Mouse (Mus musculus) megakaryocyte progenitor cell, adult 5-6 weeks (primary cell): Measurements from ENCODE around the gene Olfr462. TPM values are rescaled to one million over a fixed set of nuclear protein-coding genes. Genes with fewer than 3 reads are reported as not detected.

Experiments
- ATAC-seq: replicated peaks from 2 replicates; pipeline ENCODE4 v1.8.0; 2016; ENCODE audit warnings: mild to moderate bottlenecking, moderate TSS enrichment, inconsistent platforms; ENCODE audit not compliant: poor library complexity
- total RNA-seq, 2 experiments: library from RNA; stranded (forward) in 1 of 2; stranded (reverse) in 1 of 2; fragments of 157-497, 149-512 nt in 1 of 2; fragments of 200-1000 nt in 1 of 2; gene quantifications; 2 replicates each; pipeline versions ENCODE4 v1.2.3 to v1.2.4; 2015 to 2017

The Olfr462 gene
- total RNA-seq, 2 experiments from 2014 or later, result not detected

GRCm38 (mm10) chr11:87852690-87853596 lies 39.1 kb downstream of the Olfr462 start, which contains the start of gene Mks1:
Mks1 (plus strand) TSS chr11:87853215.
- ATAC-seq, result peak; percentile 100

DNA sequence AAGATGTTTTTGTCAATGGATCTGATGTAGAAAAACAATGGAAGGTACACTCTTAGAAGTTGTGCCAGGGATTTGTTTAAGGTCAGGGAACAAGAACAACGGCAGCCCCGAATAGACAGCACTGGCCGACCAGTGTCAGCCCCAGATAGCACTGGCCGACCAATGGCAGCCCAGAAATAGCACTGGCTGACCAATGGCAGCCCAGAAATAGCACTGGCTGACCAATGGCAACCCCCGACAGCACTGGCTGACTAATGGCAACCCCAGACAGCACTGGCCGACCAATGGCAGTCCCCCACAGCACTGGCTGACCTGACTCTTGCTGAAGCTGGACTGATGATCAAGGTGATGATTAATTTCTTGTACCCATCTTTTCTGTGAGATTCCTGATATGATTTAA lies 44.2 kb downstream of the Olfr462 start:
- no peak for ATAC-seq

DNA sequence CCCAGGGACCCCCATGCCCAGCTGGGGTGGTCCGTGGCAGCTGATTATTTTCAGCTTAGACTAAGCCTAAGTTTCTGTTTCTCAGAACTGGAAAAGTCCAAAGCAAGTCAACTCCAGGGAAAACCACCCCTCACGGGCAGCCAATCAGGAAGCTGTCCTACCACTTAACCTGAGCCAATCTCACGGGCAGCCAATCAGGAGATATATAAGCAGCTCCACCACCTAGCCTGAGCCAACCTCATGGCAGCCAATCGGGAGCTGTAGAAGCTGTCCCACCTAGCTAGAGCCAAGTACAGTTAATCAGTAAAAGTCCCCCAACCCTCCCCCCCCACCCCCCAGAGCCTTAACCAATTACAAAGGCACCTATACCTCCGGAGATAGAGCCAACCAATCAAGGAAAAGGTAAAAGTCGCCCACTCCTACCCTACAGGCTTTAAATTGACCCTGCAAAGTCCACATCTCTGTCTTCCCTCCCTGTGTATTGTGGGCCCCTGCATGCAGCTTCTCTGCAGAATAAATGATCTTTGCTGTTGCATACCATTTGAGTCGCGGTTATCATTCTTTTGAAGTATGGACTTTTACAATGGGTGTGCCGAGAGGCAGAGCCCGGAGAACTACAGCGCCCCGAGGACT lies 45.0 kb downstream of the Olfr462 start:
- no peak for ATAC-seq

- ATAC-seq, result no peak
Observed at GRCm38 (mm10) chr11:87841436-87841835, 50.6 kb downstream of the Olfr462 start.

DNA sequence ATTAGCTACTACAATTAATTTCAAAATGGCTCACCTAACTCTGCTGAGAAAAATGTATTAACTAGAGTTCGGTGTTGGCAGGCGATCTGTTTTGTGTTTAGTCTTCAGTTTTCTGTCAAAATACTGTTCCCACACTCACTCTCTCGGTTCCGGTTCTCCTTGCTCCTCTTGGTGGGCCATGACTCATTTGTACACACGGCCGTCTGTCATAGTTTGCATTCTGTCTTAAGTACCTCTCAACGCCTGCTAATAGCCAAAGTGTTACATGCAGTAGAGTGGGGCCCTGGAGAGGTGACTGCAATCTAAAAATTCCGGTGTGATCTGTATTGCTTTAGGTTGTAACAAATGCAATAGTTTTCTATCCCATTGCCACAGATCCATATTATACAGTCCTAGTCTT lies 51.4 kb downstream of the Olfr462 start:
- ATAC-seq, result no peak

Other genes starting within 250 kb of the Olfr462 start
- 3.0 and 5.1 TPM in 2 replicates for gene Rnf43, start 229.5 kb downstream of the Olfr462 start, total RNA-seq (2015)
- 2.2 and 3.0 TPM in 2 replicates for gene Rnf43, start 229.5 kb downstream of the Olfr462 start, total RNA-seq (2017)
- 147 and 161 TPM in 2 replicates for gene Supt4a, start 154.7 kb downstream of the Olfr462 start, total RNA-seq (2015)
- gene Supt4a, start 154.7 kb downstream of the Olfr462 start, total RNA-seq (2017), result 52.8 and 63.7 TPM in 2 replicates
- gene Tspoap1, start 131.7 kb downstream of the Olfr462 start, total RNA-seq (2015), result 34.1 and 38.5 TPM in 2 replicates
- 47.0 and 66.4 TPM in 2 replicates for gene Tspoap1, start 131.7 kb downstream of the Olfr462 start, total RNA-seq (2017)
- gene Mpo, start 98.7 kb downstream of the Olfr462 start, total RNA-seq (2015), result 13,257 and 15,415 TPM in 2 replicates
- 8,081 and 8,928 TPM in 2 replicates for gene Mpo, start 98.7 kb downstream of the Olfr462 start, total RNA-seq (2017)
- gene Lpo, start 64.0 kb downstream of the Olfr462 start, total RNA-seq (2015), result 0.05 TPM in 1 of 2 replicates, not detected in the other
- gene Lpo, start 64.0 kb downstream of the Olfr462 start, total RNA-seq (2017), result 0.03 TPM in 1 of 2 replicates, not detected in the other
- 3.0 and 4.7 TPM in 2 replicates for gene Mks1, start 39.1 kb downstream of the Olfr462 start, total RNA-seq (2015)
- gene Mks1, start 39.1 kb downstream of the Olfr462 start, total RNA-seq (2017), result 5.5 and 6.0 TPM in 2 replicates
- 5.8 and 9.0 TPM in 2 replicates for gene Epx, start 16.7 kb downstream of the Olfr462 start, total RNA-seq (2015)
- gene Epx, start 16.7 kb downstream of the Olfr462 start, total RNA-seq (2017), result 12.4 and 19.8 TPM in 2 replicates
- not detected in 2 replicates for gene Olfr463, start 5.1 kb upstream of the Olfr462 start, total RNA-seq (2015)
- gene Olfr463, start 5.1 kb upstream of the Olfr462 start, total RNA-seq (2017), result not detected in 2 replicates
- not detected in 2 replicates for gene Olfr464, start 28.7 kb upstream of the Olfr462 start, total RNA-seq (2015)
- not detected in 2 replicates for gene Olfr464, start 28.7 kb upstream of the Olfr462 start, total RNA-seq (2017)
- 11.1 and 12.8 TPM in 2 replicates for gene Dynll2, start 95.3 kb upstream of the Olfr462 start, total RNA-seq (2015)
- 9.7 and 18.0 TPM in 2 replicates for gene Dynll2, start 95.3 kb upstream of the Olfr462 start, total RNA-seq (2017)
- gene Srsf1, start 155.1 kb upstream of the Olfr462 start, total RNA-seq (2015), result 257 and 278 TPM in 2 replicates
- 528 and 695 TPM in 2 replicates for gene Srsf1, start 155.1 kb upstream of the Olfr462 start, total RNA-seq (2017)
- gene Vezf1, start 176.0 kb upstream of the Olfr462 start, total RNA-seq (2015), result 37.5 and 41.8 TPM in 2 replicates
- 16.2 and 18.8 TPM in 2 replicates for gene Vezf1, start 176.0 kb upstream of the Olfr462 start, total RNA-seq (2017)
- 0.73 and 3.7 TPM in 2 replicates for gene Cuedc1, start 205.8 kb upstream of the Olfr462 start, total RNA-seq (2015)
- 0.12 and 1.0 TPM in 2 replicates for gene Cuedc1, start 205.8 kb upstream of the Olfr462 start, total RNA-seq (2017)